Mouse (Mus musculus) effector memory CD4-positive, alpha-beta T cell, adult 5 months (primary cell): Measurements from ENCODE around the gene 4632433K11Rik. TPM values are rescaled to one million over a fixed set of nuclear protein-coding genes. Genes with fewer than 3 reads are reported as not detected.

Experiments used
- polyA plus RNA-seq: library from polyadenylated mRNA; unstranded; fragments of 100-300 nt; shearing (Covaris generic); gene quantifications from one replicate; pipeline ENCODE4 v1.2.1, GENCODE M21; 2017

4632433K11Rik gene
- polyA plus RNA-seq: not detected

GRCm38 (mm10) chr7:5033818-5034217 lies at the start of gene 4632433K11Rik:
Gene 4632433K11Rik (plus strand): TSS chr7:5034118.

GRCm38 (mm10) chr7:4996003-4996895 lies 37.7 kb upstream of the 4632433K11Rik start, which contains the start of gene Zfp579:
Gene Zfp579 (minus strand): TSS chr7:4996158.

GRCm38 (mm10) chr7:5014251-5015117 lies 19.4 kb upstream of the 4632433K11Rik start, which contains the start of the genes Zfp524 and Fiz1:
Gene Zfp524 (plus strand): TSS chr7:5014415.
Gene Fiz1 (minus strand): TSS chr7:5014697.

GRCm38 (mm10) chr7:5015118-5016001 lies 18.6 kb upstream of the 4632433K11Rik start, which contains the start of gene Gm44973:
Gene Gm44973 (plus strand): TSS chr7:5015496.

GRCm38 (mm10) chr7:5020000-5020681 lies 13.8 kb upstream of the 4632433K11Rik start, which contains the start of the genes Zfp865 and Ccdc106:
Gene Zfp865 (plus strand): TSS chr7:5020376.
Gene Ccdc106 (plus strand): TSS chr7:5020553.

GRCm38 (mm10) chr7:5038109-5038732 lies 4.3 kb downstream of the 4632433K11Rik start, which contains the start of gene Zfp784:
Gene Zfp784 (minus strand): TSS chr7:5038446.

GRCm38 (mm10) chr7:5051193-5052192 lies 17.6 kb downstream of the 4632433K11Rik start, which contains the start of gene Zfp580:
Gene Zfp580 (plus strand): TSS chr7:5051538.

GRCm38 (mm10) chr7:5061774-5062359 lies 27.9 kb downstream of the 4632433K11Rik start, which contains the start of gene U2af2:
Gene U2af2 (plus strand): TSS chr7:5062143.

GRCm38 (mm10) chr7:5080010-5080751 lies 46.3 kb downstream of the 4632433K11Rik start, which contains the start of gene Epn1:
Gene Epn1 (plus strand): TSS chr7:5080235.

Other genes starting within 250 kb of the 4632433K11Rik start
- 7.3 TPM for gene Tmem238, start 244.5 kb upstream of the 4632433K11Rik start, polyA plus RNA-seq
- 251 TPM for gene Rpl28, start 241.2 kb upstream of the 4632433K11Rik start, polyA plus RNA-seq
- 295 TPM for gene Ube2s, start 221.5 kb upstream of the 4632433K11Rik start, polyA plus RNA-seq
- gene Shisa7, start 189.4 kb upstream of the 4632433K11Rik start, polyA plus RNA-seq: 0.91 TPM
- 8.8 TPM for gene Isoc2b, start 163.9 kb upstream of the 4632433K11Rik start, polyA plus RNA-seq
- 0.60 TPM for gene Isoc2a, start 157.0 kb upstream of the 4632433K11Rik start, polyA plus RNA-seq
- gene Gm36210, start 127.6 kb upstream of the 4632433K11Rik start, polyA plus RNA-seq: not detected
- 3.0 TPM for gene Zfp628, start 118.9 kb upstream of the 4632433K11Rik start, polyA plus RNA-seq
- gene Nat14, start 112.1 kb upstream of the 4632433K11Rik start, polyA plus RNA-seq: not detected
- gene Ssc5d, start 108.3 kb upstream of the 4632433K11Rik start, polyA plus RNA-seq: not detected
- gene Sbk2, start 69.7 kb upstream of the 4632433K11Rik start, polyA plus RNA-seq: 1.0 TPM
- gene Sbk3, start 63.0 kb upstream of the 4632433K11Rik start, polyA plus RNA-seq: not detected
- gene Zfp579, start 38.0 kb upstream of the 4632433K11Rik start, polyA plus RNA-seq: 13.8 TPM
- gene Zfp524, start 19.7 kb upstream of the 4632433K11Rik start, polyA plus RNA-seq: 15.8 TPM
- 47.5 TPM for gene Fiz1, start 19.4 kb upstream of the 4632433K11Rik start, polyA plus RNA-seq
- 7.6 TPM for gene Gm44973, start 18.6 kb upstream of the 4632433K11Rik start, polyA plus RNA-seq
- gene Zfp865, start 13.7 kb upstream of the 4632433K11Rik start, polyA plus RNA-seq: 6.1 TPM
- gene Ccdc106, start 13.6 kb upstream of the 4632433K11Rik start, polyA plus RNA-seq: not detected
- gene Zfp784, start 4.3 kb downstream of the 4632433K11Rik start, polyA plus RNA-seq: 2.4 TPM
- 2.9 TPM for gene Zfp580, start 17.4 kb downstream of the 4632433K11Rik start, polyA plus RNA-seq
- gene U2af2, start 28.0 kb downstream of the 4632433K11Rik start, polyA plus RNA-seq: 108 TPM
- gene Epn1, start 46.1 kb downstream of the 4632433K11Rik start, polyA plus RNA-seq: 30.9 TPM
- not detected for gene Rfpl4, start 82.8 kb downstream of the 4632433K11Rik start, polyA plus RNA-seq
- not detected for gene Rasl2-9, start 91.8 kb downstream of the 4632433K11Rik start, polyA plus RNA-seq
- gene Vmn1r55, start 115.6 kb downstream of the 4632433K11Rik start, polyA plus RNA-seq: 0.12 TPM
- gene Vmn1r56, start 162.6 kb downstream of the 4632433K11Rik start, polyA plus RNA-seq: not detected
- gene Vmn1r57, start 184.4 kb downstream of the 4632433K11Rik start, polyA plus RNA-seq: not detected